In the genomic region with DNA sequence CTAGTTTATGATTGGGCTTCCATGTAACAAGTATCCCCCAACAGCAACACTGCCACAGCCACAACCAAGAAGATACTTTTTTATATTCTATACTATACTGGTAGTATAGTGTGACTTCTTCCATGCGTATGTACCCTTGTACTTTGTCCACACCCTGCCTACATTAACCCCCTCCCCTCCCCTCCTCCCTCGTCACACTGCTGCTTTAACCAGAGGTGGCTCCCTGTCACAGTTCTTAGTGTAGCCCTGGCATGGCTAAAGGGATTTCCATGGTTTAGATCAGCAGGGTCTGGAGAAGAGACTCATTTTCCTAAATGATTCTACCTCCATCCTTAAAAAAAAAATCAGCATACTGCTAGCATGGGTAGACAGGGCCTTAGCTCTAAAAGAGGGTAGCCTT, we compare ENCODE assay signal across 23 mouse cellular contexts.
"Had no signal": no experiment of that assay in that cellular context is flagged by ENCODE, and none has a peak within 500 bp of the region (broad histone marks: within the 10 kb centered on the region; RNA-seq: fewer than 3 reads in every experiment).

No protein-coding gene starts in this region.

- H3K36me3 ChIP-seq: hindbrain, embryonic 10.5 days; hindbrain, embryonic 12.5 days; intestine, embryonic 15.5 days; limb, embryonic 10.5 days; limb, embryonic 12.5 days had no signal

- DNase-seq: gastrocnemius, adult 2 months; gastrocnemius, postnatal 10 days; gastrocnemius, postnatal 25 days; heart, adult 2 months; heart, postnatal 10 days; heart, postnatal 4 days; kidney, adult 18-20 months; kidney, adult 8-10 months; kidney, postnatal 10 days; kidney, postnatal 25 days; kidney, postnatal 4 days had no signal

- H3K9ac ChIP-seq: hindbrain, embryonic 12.5 days; hindbrain, embryonic 14.5 days; intestine, embryonic 15.5 days; limb, embryonic 12.5 days had no signal

- H3K9me3 ChIP-seq: hindbrain, embryonic 10.5 days; hindbrain, embryonic 12.5 days; intestine, embryonic 15.5 days; limb, embryonic 10.5 days; limb, embryonic 12.5 days had no signal

- H3K4me2 ChIP-seq: heart, embryonic 11.5 days; hindbrain, embryonic 12.5 days; hindbrain, embryonic 14.5 days; intestine, embryonic 15.5 days; limb, embryonic 12.5 days had no signal

- H3K4me3 ChIP-seq: gastrocnemius, adult 2 months; heart, adult 2 months; hindbrain, embryonic 10.5 days; hindbrain, embryonic 12.5 days; intestine, embryonic 15.5 days; layer of hippocampus, adult 2 months; left cerebral cortex, adult 2 months; limb, embryonic 10.5 days; limb, embryonic 12.5 days had no signal

- H3K4me1 ChIP-seq: limb, embryonic 12.5 days had no signal

- ATAC-seq: hindbrain, embryonic 16.5 days; inflammation-experienced regulatory T-cells, adult 6 months; intestine, embryonic 15.5 days; intestine, postnatal 0 days had no signal

- H3K27ac ChIP-seq: gastrocnemius, adult 2 months; heart, adult 2 months; hindbrain, embryonic 10.5 days; hindbrain, embryonic 12.5 days; hindbrain, embryonic 14.5 days; intestine, embryonic 15.5 days; layer of hippocampus, adult 2 months; left cerebral cortex, adult 2 months; limb, embryonic 10.5 days; limb, embryonic 12.5 days had no signal

- H3K27me3 ChIP-seq: hindbrain, embryonic 12.5 days; intestine, embryonic 15.5 days had no signal
